In the genomic region with DNA sequence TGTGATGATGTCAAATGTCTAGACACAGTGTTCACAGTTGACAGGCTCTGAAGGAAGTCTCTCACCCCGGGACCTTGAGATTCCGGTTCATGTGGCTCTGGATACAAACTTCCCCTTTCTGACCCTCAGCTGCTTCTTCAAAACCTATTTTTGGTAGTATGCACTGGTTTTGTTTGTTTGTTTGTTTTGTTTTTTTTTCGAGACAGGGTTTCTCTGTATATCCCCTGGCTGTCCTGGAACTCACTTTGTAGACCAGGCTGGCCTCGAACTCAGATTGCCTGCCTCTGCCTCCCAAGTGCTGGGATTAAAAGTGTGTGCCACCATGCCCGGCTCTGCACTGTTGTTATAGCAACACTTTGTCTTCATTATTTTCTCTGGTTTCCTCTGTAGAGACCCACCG, we compare ENCODE assay signal across 22 mouse cellular contexts. TPM values are rescaled to one million over a fixed set of nuclear protein-coding genes. Genes with fewer than 3 reads are reported as not detected.
DNase-seq lines count a peak whose midpoint lies in the region; ATAC-seq lines count a peak whose summit lies in the region.
"Had no signal": no experiment of that assay in that cellular context is flagged by ENCODE, and none has a peak within 500 bp of the region (broad histone marks: within the 10 kb centered on the region; RNA-seq: fewer than 3 reads in every experiment).

No protein-coding gene starts in this region.

- H3K9me3 ChIP-seq in forebrain, embryonic 16.5 days (ENCODE audit: control insufficient read depth, low read length): no peaks in the 10 kb centered on the region
- H3K9me3 ChIP-seq: embryonic facial prominence, embryonic 12.5 days; forebrain, embryonic 15.5 days; heart, embryonic 10.5 days; hindbrain, embryonic 12.5 days had no signal

- H3K4me3 ChIP-seq in brown adipose tissue, adult 24 weeks (ENCODE audit: insufficient read depth, low read depth, low read length): no peak overlapping the region
- H3K4me3 ChIP-seq in forebrain, embryonic 16.5 days (replicated peaks; ENCODE audit: low read length): no peak overlapping the region
- H3K4me3 ChIP-seq: embryonic facial prominence, embryonic 12.5 days; forebrain, embryonic 15.5 days; heart, embryonic 10.5 days; hindbrain, embryonic 12.5 days had no signal

- WGBS in forebrain, embryonic 16.5 days: 74% methylated on average over 6 of the region's 6 CpGs

- H3K36me3 ChIP-seq in forebrain, embryonic 16.5 days (ENCODE audit: control insufficient read depth, insufficient read depth): no peaks in the 10 kb centered on the region
- H3K36me3 ChIP-seq: embryonic facial prominence, embryonic 12.5 days; forebrain, embryonic 15.5 days; heart, embryonic 10.5 days; hindbrain, embryonic 12.5 days had no signal

- H3K27me3 ChIP-seq in forebrain, embryonic 16.5 days (replicated peaks; ENCODE audit: control insufficient read depth, insufficient read depth, low read length): no peaks in the 10 kb centered on the region
- H3K27me3 ChIP-seq: CH12.LX; forebrain, embryonic 15.5 days; Patski had no signal

- H3K9ac ChIP-seq in forebrain, embryonic 16.5 days (replicated peaks; ENCODE audit: low read depth, low read length): no peak overlapping the region
- H3K9ac ChIP-seq: embryonic facial prominence, embryonic 12.5 days; forebrain, embryonic 15.5 days; hindbrain, embryonic 12.5 days had no signal

- H3K27ac ChIP-seq in brown adipose tissue, adult 24 weeks (replicated peaks; ENCODE audit: low read depth, low read length): peak overlapping the region; percentile 39; the same call in 1 of the 2 replicates
- no peak overlapping the region for H3K27ac ChIP-seq in forebrain, embryonic 16.5 days (ENCODE audit: low read length)
- H3K27ac ChIP-seq: embryonic facial prominence, embryonic 12.5 days; forebrain, embryonic 15.5 days; heart, embryonic 10.5 days; hindbrain, embryonic 12.5 days had no signal

- peaks cover 13% of the 10 kb centered on the region for H3K4me1 ChIP-seq in brown adipose tissue, adult 24 weeks (ENCODE audit: control insufficient read depth, insufficient read depth, insufficient read length, low read length)
- H3K4me1 ChIP-seq in forebrain, embryonic 16.5 days (replicated peaks; ENCODE audit: control insufficient read depth, insufficient read depth, low read length): no peaks in the 10 kb centered on the region
- H3K4me1 ChIP-seq: embryonic facial prominence, embryonic 12.5 days; forebrain, embryonic 15.5 days; heart, embryonic 10.5 days; hindbrain, embryonic 12.5 days had no signal

- H3K4me2 ChIP-seq in forebrain, embryonic 16.5 days (ENCODE audit: low read length): no peak overlapping the region
- H3K4me2 ChIP-seq: embryonic facial prominence, embryonic 12.5 days; forebrain, embryonic 15.5 days; hindbrain, embryonic 12.5 days had no signal

- peak; percentile 58 for ATAC-seq in monocyte, adult 5-6 weeks (replicated peaks; ENCODE audit: insufficient number of reproducible peaks, low FRiP score, low TSS enrichment, poor library complexity, severe bottlenecking)
- ATAC-seq in forebrain, embryonic 16.5 days: no peak
- ATAC-seq: activated CD4-positive, CD25-positive, alpha-beta regulatory T cell, adult 4 months; forebrain, embryonic 15.5 days; hindbrain, embryonic 16.5 days; Patski had no signal

- DNase-seq in layer of hippocampus, adult 9-11 months: peak; percentile 63
- DNase-seq in layer of hippocampus, adult 18-20 months (ENCODE audit: low spot score in 2 of 2): no peak
- no peak for DNase-seq in retina, embryonic 14.5 days (ENCODE audit: low spot score)
- DNase-seq in thymus, postnatal 0 days (ENCODE audit: low spot score): no peak
- DNase-seq: adrenal gland, postnatal 14 days; cerebellum, adult 11 months; cerebellum, adult 8-10 months; cerebellum, postnatal 25 days; gastrocnemius, postnatal 14 days; heart, postnatal 10 days; heart, postnatal 4 days had no signal

RNA-seq across cellular contexts. Expression of gene Ltc4s, which starts 5.5 kb away (rescaled TPM):
- 1 to 10 TPM; 6.8 to 7.1 TPM for total RNA-seq in layer of hippocampus, adult 18-20 months (2021)
- 27.5 and 45.3 TPM in 2 replicates for polyA plus RNA-seq in brown adipose tissue, adult 24 weeks (2012; ENCODE audit: insufficient read depth, insufficient read length, missing spikeins)
- total RNA-seq in monocyte, adult 5-6 weeks (2017): not detected in 3 replicates
- polyA plus RNA-seq in forebrain, embryonic 16.5 days (2015; fragmentation: Nextera tagmentation; extraction: Ambion mirVana): 1.6 TPM in 2 replicates
- 3.5 and 3.7 TPM in 2 replicates for polyA plus RNA-seq in thymus, postnatal 0 days (2015; fragmentation: Nextera tagmentation; extraction: Ambion mirVana)
- polyA plus RNA-seq: activated CD4-positive, CD25-positive, alpha-beta regulatory T cell, adult 4 months; Patski had no signal

RNA-seq across cellular contexts. Expression of gene Mgat4b, which starts 33.2 kb away (rescaled TPM):
- 10 to 100 TPM; 80.7 to 84.1 TPM for total RNA-seq in layer of hippocampus, adult 18-20 months (2021)
- polyA plus RNA-seq in brown adipose tissue, adult 24 weeks (2012; ENCODE audit: insufficient read depth, insufficient read length, missing spikeins): 57.6 and 60.6 TPM in 2 replicates
- 4.9 to 20.2 TPM (median 13.9 TPM) in 3 replicates for total RNA-seq in monocyte, adult 5-6 weeks (2017)
- polyA plus RNA-seq in forebrain, embryonic 16.5 days (2015; fragmentation: Nextera tagmentation; extraction: Ambion mirVana): 30.6 and 33.5 TPM in 2 replicates
- 8.6 and 11.8 TPM in 2 replicates for polyA plus RNA-seq in thymus, postnatal 0 days (2015; fragmentation: Nextera tagmentation; extraction: Ambion mirVana)

RNA-seq across cellular contexts. Expression of gene Sqstm1, which starts 33.3 kb away (rescaled TPM):
- 100 to 1,000 TPM; 486 to 498 TPM for total RNA-seq in layer of hippocampus, adult 18-20 months (2021)
- polyA plus RNA-seq in brown adipose tissue, adult 24 weeks (2012; ENCODE audit: insufficient read depth, insufficient read length, missing spikeins): 216 and 235 TPM in 2 replicates
- 878 to 1,339 TPM (median 1,041 TPM) in 3 replicates for total RNA-seq in monocyte, adult 5-6 weeks (2017)
- 305 and 322 TPM in 2 replicates for polyA plus RNA-seq in forebrain, embryonic 16.5 days (2015; fragmentation: Nextera tagmentation; extraction: Ambion mirVana)
- 233 and 246 TPM in 2 replicates for polyA plus RNA-seq in thymus, postnatal 0 days (2015; fragmentation: Nextera tagmentation; extraction: Ambion mirVana)

RNA-seq across cellular contexts. Expression of gene Maml1, which starts 48.2 kb away (rescaled TPM):
- total RNA-seq in layer of hippocampus, adult 18-20 months (2021): 10 to 100 TPM; 11.0 to 11.3 TPM
- polyA plus RNA-seq in brown adipose tissue, adult 24 weeks (2012; ENCODE audit: insufficient read depth, insufficient read length, missing spikeins): 3.9 and 5.5 TPM in 2 replicates
- 12.4 to 18.2 TPM (median 13.2 TPM) in 3 replicates for total RNA-seq in monocyte, adult 5-6 weeks (2017)
- polyA plus RNA-seq in forebrain, embryonic 16.5 days (2015; fragmentation: Nextera tagmentation; extraction: Ambion mirVana): 3.9 and 4.3 TPM in 2 replicates
- polyA plus RNA-seq in thymus, postnatal 0 days (2015; fragmentation: Nextera tagmentation; extraction: Ambion mirVana): 4.7 and 5.3 TPM in 2 replicates
